Mouse (Mus musculus): Measurements from ENCODE around the gene Mmp24.
A peak's percentile ranks its signal among the peaks of the same experiment; 100 is the strongest.

The Mmp24 gene

DNA sequence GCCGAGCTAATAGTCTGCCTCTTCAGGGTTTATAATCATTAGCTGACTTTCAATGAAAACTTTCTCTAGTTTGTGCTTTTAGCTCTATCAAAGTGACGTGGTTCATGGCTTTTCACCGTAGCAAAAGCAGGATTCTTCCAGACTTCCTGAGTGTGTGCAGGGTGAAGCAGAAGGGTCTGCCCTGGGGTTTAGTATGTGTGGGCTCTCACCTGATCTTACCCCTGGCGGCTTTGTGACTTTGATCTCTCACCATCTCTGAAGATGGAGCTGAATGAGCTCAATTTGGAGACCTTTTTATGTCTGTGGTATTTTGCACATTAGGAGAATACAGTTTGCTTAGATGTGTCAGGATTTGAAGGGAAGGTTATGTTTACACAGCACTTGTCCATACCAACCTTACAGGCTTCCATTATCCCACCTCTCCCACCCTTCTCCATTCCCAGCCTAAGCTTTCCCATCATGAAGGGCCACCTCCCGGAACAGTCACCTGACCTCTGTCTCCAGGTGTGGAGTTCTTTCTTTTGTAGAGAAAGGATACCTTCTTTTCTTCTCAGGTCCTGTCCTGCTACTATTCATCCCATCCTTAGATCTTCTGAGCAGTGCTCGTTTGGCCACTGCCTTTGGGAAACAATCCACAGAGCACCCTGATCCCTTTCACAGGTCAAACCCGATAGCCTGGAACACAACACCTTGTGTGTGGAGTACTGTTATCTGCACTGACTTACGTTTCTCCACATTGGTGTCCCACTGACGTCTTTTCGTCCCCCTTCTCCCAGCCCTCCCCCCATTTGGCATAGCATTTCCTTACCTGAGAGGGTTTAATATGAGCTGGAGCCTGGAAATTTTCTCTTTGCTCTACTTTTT is 1.9 kb downstream of the Mmp24 start:
- no peak for DNase-seq

DNA sequence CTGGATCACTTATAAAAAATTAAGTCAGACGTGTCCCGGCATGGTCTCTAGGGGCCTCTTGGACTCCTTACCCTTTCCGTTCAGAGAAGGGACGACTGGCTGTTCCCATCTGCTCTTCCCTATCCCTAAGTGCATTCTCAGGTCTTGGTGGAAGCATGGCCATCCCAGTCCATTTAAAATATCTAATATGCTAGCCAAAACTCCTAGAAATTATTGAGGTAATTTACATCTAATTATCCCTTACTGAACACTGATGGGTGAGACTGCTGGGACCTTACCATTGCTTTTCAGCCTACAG is 2.5 kb downstream of the Mmp24 start:
- DNase-seq: no peak

DNA sequence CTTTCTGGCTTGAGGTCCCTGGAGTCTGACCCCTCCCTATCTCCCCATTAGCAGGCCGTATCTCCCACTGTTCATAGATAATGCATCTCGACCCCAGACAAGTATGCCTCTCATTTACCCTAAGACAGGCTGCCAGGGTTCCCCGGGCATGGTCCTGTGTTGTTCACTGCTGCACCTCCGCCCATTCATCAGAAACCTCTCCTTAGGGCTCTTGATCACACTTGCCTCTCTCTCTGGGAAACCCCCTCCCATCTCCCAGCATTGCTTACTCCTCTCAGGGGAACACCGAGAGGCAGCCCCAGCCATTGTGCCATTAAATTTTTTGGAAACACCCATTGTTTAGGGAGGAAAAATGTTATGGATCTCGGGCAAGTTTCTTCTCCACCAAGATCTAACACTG is 2.9 kb downstream of the Mmp24 start:
- no peak for DNase-seq

DNA sequence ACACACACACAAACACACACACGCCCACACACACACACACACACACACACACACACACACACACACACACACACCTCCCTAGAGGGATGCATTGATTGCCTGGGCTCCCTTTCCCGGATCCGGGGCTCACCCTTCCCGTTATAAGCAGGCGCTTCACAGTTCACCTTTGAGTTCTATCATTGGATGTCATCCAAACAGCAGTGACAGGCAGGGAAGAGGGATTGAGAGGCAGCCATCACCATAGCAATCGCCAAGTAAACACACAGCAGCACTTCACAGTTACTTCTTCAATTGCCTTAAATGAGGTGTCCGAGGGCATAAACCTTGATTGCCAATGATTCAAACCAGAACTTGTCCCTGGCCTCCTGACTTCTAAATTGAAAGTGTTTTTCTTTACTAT is 3.9 kb downstream of the Mmp24 start:
- DNase-seq: no peak

DNA sequence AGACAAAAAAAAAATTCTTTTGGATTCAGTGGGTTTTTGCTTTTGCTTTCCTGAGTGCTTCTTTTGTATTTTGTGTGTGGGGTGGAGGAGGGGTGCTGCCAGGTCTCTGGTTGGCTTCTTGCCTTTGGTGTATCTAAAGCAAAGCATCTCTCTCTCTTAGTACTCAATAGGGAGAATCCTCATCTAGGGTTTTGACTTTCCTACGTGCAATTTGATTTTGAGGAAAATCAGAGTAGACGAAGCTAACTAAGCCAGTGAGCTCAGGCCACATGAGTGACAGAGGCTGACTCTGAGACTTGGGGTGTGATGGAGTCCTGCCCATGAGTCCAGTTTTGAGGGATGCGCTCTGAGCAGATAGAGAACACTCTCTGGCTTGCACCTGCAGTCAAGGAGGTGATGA is 4.4 kb downstream of the Mmp24 start:
- no peak for DNase-seq

DNA sequence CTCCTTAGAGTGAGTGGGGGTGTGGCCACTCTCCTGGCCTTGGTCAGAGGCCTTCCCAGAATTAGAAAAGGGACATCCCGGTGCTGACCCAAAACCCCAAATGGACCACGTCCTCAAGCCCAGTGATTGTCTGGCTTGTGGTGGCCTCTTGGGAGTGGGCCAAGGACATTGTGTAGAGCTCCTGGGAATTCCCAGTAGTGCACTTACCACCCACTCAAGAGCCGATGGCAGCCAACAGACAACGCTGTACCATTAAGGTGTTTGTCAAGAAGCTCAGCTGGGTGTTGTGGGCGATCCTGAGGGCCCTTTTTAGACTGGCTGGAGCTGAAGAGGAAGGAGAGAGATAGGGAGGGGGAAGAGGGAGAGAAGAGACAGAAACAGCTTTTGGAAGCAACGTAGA is 9.4 kb downstream of the Mmp24 start:
- DNase-seq: no peak

DNA sequence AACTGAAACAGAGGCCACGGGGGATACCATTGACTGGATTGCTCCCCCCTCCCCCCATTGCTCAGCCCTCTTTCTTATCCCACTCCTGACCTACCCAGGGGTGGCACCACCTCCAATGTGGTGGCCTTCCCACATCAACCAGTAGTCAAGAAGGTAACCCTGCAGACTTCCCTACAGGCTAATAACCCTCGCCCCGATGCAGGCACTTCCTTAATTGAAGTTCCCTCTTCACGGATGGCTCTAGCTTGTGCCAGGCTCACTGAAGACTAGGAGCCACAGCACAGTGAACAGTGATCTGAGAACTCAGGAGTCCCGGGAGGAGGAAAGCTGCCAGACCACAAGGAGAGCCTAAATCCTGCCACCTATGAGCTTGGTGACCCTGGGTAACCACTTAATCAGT is 11.8 kb downstream of the Mmp24 start:
- no peak for DNase-seq

DNA sequence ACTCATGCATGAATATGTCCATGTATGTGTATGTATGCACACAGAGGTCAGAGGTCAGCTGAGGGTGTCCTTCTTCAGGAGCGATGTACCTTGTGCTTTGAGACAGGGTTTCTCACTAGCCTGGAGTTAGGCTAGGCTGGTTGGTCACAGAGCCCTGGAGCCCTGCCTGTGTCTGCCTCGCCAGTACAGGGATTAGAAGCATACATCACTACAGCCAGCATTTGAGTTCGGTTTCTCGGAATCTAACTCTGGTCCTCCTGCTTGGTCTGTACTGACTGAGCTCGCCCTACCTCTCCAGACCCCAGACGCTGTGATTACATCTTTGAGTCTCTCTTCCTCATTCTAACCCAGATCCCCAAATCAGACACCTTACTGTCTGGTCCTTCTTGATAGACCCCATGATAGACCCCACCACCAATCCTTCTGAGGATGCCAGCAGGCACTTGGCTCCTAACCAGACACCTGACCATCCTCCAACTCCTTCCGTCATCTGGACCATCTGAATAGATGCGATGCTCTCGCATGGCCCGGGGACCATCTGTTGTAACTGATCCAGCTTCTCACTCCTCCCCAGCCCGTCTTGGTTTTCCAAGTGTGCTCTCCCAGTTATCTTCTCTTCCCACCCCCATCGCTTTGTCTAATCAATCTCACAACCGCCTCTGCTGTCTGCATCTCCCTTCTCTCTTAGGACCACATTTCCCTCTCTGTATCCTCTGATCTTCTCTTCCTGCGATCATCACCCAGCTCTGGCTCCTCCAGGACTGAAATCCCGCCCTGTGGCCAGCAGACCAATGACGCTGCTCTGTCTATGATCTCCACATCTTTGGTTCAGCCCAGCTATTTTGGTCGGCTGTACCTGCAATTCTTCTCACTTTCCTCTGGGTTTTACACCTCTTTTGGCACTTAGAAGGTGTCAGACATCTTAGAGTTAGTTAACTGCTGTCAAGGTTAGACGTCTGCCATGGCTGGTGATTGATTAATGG is 13.1 kb downstream of the Mmp24 start:
- DNase-seq: no peak

DNA sequence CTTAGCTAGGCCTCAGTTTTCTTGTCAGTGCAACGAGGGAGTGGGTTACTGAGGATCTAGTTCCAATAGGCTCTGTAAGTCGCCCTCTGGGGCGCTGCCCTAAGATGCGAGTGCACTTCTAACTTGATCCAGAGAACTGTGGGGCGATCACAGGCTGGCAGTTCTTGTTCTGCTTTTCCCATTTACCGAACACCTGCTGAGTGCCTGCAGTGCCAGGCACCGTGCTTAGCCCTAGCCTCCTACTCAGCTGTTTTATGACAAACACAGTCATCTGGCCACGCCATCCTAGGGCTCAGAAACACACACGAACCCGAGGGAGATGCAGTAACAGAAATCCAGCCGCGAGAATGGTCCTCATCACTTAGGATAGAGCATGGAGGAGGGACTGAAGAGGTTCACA is 17.8 kb downstream of the Mmp24 start:
- DNase-seq: no peak

DNA sequence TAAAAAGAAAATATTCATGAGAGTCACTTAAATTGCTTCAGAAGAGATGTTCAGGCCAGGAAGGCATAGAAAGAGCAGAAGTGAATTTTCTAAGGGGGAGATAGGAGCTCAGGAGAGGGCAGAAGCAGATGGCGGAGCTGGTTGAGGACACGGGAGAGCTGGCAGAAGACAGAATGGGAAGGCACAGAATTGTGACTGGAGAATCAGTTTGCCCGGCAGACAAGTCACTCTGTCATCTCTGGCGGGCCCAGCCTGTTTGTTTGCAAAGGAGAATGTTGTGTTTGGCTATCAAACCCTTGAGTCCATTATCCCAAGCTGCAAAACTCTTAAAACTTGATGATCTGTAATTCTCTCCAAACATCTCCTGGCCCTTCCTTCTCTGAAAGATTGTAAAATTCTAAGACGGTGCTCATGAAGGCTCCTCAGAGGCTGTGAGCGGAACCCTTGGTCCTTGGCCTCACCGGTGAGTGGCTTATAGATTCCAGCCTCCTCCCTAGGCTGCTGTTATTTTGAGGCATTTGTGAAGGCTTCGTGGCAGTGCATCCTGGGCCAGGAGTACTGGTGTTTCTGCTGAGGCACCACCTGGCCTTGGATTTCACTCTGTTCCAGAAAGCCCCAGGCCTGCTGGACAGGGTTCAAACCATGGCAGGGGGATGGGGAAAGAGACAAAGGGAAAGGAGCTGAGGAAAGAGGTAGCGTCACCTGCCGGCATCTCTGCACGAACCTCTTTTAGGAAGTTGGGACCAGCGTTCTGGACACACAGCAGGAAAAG is 19.7 kb downstream of the Mmp24 start:
- DNase-seq: no peak

DNA sequence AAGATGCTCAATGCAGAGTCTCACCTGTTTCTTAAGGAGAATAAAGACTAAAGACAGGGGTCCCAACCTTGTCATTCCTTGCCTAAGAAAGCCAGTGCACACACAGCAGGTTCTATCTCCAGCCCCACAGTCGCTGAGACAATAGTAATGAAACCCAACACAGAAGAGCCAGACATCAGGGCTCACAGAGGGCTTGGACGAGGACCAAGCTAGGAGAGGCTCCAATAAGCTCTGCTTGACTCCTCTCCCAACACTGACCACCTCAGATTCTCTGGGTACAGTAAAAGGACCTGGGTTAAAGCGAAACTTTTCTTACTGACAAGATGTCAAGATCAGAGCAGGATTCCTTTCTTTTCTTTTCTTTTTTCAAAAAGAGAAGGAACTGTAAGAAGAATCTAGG is 23.5 kb downstream of the Mmp24 start:
- no peak for DNase-seq

DNA sequence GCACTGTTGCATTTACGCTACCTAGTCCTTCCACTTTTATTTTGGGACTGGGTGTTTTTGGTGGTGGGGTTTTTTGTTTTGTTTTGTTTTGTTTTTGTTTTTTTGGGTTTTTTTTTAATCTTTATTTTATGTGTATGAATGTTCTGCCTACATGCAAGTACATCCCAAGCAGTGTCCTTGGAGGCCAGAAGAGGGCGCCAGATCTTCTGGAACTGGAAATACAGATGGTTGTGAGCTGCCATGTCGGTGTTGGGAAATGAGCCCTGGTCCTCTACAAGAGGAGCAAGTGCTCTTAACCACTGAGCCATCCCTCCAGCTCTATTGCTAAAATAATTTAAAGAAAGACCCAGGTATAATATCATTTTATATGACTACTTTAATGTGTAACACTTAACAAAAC is 27.6 kb downstream of the Mmp24 start:
- DNase-seq: peak in 1 of 2 experiments; percentile 59

DNA sequence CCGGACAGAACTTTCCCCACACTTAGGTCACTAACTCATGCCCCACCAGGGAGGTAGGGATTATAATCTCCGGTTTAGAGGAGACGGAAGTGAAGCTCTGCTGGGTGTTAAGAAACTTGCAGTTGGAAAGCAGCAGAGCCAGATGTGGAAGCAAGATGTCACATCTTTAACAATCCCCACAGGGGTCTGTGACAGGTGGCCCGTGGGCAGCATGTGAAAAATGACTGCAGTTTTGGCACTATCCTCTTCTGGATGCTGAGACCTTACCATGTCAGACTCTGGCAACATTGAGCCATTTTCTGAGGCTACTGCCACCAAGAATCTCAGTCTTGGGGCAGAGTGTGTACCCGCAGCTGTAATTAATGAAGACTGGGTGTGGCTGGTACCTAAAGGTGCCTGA is 28.9 kb downstream of the Mmp24 start:
- DNase-seq: no peak

DNA sequence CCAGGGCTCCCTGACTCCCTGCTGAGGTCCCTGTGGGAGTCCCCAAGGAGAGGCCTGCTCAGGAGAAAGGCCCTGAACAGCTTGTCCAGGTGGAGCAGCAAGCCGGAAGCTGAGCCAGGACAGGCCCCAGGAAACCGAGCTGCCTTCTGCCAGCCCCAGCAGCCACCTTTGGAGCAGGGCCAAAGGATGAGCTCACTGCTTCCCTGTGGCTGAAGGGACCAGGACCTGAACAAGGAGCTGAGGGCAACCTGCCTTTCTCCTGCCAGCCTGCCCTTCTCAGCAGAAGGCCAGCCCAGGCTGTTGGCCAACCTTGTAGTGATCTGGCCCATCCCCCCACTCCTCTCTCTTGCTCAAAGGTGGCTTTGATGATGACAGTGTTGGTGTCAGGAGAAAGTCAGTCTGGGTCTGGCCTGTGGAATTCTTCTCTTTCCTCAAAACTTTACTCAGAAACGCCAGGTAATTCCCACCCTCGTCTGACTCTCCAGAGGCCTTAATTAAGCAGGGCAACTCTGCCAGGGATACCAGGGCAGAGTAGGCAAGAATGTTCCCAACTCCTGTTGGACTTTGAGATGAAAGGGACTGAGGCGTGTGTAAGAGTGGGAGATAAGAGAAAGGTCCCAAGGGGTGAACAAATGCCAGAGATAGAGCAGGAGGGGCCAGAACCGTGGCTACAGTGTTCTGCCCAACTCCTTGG is 30.2 kb downstream of the Mmp24 start:
- DNase-seq: peak; percentile 63 to 76

DNA sequence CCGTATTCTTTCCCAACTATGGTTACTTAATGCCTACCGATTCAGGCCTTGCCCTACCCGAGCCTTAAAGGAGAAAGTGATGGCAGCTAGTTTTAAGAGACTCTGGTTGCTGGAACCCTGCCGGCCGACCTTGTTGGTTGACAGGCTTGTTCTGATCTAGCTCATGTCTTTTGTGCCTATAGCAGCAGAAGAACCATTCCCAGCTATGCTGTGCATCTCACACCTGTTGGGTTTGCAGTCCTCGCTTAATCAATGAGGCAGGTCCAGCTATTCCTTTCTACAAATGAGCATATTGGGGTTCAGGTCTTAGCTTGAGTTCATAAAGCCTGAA is 30.7 kb downstream of the Mmp24 start:
- DNase-seq: no peak

DNA sequence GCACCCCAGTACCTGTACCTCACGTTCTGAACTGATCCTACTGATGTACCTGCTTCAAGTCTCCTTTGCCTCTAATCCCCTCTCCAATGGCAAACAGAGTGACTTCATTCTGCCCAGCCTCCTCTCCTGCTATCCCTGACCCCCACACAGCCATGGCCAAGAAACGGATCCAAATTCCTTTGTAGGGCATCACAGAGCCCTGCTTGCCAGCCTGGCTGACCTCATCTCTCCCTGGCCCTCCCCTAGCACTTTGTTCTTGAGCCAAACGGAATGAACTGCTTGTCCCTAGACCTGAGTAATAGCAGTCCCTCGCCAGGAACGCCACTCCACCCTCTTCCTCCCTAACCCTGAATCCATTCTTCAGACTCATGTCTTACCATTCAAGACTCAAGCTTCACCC is 31.4 kb downstream of the Mmp24 start:
- peak in 1 of 2 experiments; percentile 19 for DNase-seq

DNA sequence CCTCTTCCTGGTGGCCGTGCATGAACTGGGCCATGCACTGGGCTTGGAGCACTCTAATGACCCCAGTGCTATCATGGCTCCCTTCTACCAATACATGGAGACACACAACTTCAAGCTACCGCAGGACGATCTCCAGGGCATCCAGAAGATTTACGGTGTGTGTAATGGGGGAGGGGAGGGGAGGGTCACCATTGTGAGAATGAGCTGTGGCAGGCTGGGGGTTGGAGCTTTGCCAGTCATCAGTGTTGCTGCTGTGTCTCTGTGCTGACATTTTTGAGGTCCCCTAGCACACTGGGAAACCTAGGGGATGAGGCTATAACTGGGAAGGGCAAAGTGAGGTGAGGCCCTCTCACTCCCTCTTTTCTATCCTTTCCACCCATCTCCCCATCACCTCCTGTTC is 32.3 kb downstream of the Mmp24 start:
- no peak for DNase-seq

DNA sequence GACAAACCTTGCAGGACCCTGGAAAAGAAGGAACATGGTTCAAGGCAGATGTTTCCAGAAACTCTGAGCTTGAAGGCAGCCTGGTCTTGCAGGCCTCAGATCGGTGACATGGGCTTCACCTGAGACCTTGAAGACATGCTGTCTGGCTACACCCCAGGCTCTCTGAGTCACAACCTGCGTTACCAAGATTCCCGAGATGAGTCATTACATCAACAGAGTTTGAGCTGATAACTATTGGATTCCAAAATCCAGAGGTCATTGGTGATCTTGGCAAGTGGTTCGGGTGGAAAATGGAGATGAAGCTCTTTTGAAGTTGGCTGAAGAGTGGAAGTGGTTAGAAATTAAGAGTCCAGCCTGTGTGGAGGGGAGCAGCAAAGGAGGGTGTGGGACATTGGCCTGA is 34.5 kb downstream of the Mmp24 start:
- DNase-seq: no peak

DNA sequence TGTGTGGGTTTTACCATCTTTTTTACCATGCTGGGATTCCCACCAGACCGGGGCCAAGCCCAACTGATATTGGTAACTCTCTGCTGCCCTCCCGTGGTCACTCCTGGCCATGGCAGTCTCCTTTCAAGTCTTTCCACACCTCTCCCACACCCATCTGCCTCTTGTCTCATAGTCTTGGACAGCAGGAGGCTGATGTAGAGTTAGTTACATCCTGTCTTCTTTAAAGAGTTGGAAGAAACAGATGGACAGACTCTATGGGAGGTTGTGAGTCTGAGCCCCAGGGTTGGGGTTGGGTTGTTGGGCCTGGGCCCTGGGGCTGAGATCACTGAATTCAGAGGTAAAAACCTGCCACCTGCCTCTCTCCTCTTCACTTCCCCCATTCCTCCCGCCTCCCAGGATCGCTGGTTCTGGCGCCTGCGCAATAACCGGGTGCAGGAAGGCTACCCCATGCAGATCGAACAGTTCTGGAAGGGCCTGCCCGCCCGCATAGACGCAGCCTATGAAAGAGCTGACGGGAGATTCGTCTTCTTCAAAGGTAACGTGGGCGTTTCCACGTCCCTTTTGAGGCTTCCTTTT is 36.8 kb downstream of the Mmp24 start:
- DNase-seq: peak; percentile 69 to 90

DNA sequence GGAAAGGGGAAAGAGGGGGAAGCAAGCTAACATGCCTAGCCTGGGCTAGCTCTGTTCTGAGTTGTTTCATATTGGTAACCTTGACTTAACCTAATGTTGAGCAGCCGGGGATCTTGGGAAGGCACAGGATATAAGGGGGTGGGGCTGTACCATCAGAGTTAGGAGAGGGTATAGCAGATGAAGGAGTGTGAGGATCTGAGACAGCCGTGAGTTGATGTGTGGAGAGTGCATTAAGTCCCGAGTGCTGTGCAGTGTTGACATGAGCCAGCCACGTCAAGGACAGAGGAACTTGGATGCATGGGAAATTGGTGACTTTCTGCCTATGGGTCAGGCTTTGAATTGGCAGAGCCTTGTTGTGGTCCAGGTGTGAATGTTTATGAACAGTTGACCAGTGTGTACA is 37.5 kb downstream of the Mmp24 start:
- DNase-seq: no peak

DNA sequence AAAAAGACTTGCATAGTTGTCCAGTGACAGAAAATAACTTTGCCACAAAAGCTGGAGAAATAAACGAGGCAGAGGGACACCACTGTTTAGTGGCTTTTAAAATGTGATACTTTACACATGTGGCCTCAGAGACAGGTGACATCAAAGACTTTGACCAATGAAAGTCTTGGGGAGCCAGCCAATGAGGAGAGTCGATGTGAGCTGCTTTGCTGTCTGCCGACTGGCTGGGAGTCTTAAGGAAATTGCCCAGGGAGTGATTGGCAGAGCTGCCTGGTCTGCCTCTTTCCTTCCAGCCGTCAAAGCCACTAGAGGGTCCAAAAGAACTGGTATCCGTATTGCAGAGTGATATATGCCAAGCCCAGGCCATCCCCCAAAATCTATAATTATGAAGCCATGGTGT is 39.7 kb downstream of the Mmp24 start:
- no peak for DNase-seq

DNA sequence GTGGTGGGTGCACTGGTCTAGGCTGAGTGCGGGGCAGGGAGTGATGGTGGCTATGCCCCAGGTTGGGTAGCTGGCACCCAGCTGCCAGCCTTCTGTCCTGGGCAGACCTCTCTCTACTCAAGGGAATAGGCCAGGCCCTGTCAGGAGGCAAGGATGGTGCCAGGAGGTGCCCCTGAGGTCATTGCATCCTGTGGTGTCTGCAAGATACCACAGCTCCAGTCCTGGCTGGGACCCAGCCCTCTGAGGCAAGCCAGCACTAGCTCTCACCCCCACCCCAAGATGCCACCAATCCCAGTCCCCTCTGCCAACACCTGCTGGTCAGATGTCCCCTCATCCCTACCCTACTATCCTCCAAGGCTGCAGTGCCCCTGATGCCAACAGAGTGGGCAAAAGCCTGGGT is 41.0 kb downstream of the Mmp24 start:
- DNase-seq: no peak
